Mouse (Mus musculus) lung, adult 2 months (tissue): ENCODE measurements around the gene Elmo3.

Source experiments
- CTCF ChIP-seq: fragments of 200-500 bp; IDR thresholded peaks from 2 replicates; pipeline ENCODE4 v1.5.1; 2011; ENCODE audit warnings: mild to moderate bottlenecking, low read length, control low read depth; ENCODE audit not compliant: insufficient read depth
- POLR2A ChIP-seq: fragments of 200-500 bp; IDR thresholded peaks from 2 replicates; pipeline ENCODE4 v1.6.1; 2011; ENCODE audit warnings: low read depth, mild to moderate bottlenecking, control low read depth, low read length, borderline replicate concordance; ENCODE audit errors: extremely low read depth

GRCm38 (mm10) chr8:105336373-105337130 is 31.2 kb downstream of the Elmo3 start:
- TF ChIP-seq CTCF (no peak), POLR2A (no peak)
